Mouse (Mus musculus): ENCODE data around the gene Btbd9.
A peak's percentile ranks its signal among the peaks of the same experiment; 100 is the strongest.

The Btbd9 gene

GRCm38 (mm10) chr17:30196401-30197279 lies 379.6 kb downstream of the Btbd9 start:
- ATAC-seq (ENCODE audit: insufficient number of reproducible peaks, low FRiP score, low TSS enrichment), result no peak

DNA sequence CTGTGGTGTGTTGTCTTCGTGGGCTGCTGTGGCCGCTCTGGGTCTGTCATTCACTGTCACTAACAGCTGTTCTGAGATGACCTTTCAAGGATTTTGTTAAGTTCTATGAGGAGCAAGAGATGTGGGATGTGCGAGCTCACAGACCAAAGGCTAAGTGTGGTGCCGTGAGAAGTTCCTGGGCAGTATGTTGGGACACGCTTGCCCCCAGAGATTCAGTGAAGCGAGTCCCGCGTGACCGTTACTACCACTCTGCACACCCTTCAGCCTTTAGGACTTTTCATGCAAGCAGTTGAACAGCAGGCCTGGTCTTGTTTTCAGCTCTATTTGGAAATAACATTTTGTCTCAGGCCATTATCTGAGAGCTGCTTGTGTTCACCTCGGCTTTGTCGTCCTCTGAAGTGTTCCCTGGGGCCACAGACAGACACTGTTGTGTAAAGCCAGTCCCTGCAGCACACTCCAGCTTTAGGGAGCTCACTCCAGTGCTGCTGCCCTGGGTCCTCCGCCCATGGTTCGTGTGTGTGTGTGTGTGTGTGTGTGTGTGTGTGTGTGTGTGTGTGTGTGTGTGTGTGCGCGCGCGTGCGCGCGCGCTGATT lies 380.6 kb downstream of the Btbd9 start:
- ATAC-seq (ENCODE audit: insufficient number of reproducible peaks, low FRiP score, low TSS enrichment), result no peak

DNA sequence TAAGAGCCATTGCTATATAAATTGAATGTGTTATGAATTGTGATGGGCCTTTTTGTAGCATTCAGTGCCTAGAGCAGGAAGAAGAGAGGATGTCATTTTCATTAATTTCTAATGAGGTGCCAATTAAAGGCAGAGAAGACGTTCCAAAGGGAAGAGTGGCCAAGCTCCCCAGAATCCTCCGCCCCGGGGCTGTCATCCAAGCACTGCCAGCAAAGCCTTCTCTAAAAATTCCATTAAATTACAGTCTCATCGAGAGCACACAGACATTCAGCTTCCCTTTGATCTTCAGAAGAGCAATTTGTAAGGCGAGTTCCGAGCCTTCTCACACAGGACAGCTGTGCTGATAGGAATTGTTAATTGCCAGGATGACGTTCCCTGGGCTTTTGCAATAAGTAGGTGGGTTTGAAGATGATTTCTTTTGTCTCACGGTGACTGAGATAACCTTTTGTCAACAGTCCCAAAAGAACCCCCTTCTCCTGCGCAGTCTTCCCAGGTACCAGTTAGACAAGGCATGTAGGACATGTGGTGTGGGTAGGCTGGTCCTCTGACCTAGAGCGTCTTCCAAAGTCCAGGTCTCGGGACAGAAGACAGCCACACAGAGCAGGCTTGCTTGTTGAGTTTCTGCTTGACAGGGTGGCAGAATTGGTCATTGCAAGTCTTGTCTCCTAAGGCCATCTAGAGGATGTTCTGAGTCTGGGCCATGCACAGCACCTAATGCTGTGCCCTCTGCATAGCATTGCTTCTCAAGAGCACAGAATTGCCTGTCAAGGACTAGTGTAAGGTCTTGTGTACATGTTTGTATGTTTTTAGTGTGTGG lies 381.5 kb downstream of the Btbd9 start:
- no peak for ATAC-seq (ENCODE audit: insufficient number of reproducible peaks, low FRiP score, low TSS enrichment)

DNA sequence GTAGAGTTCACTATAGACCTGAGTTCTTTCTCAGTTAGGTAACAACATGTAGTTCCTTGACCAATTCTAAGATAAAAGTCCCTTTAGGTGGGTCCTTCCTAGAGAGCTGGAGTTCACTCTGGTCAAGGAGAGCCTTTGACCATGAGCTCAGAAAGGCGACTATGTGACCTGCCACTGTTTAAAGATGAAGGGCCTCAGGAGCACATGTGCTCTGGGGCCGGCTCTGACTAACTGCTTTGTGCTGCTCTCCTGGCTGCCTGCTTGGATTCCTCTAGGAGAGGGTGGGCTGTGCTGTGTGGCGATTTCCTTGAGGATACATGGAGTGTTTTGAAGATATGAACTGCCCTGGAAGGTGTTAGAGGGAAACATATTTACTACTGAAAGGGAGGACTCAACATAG lies 382.2 kb downstream of the Btbd9 start:
- no peak for ATAC-seq (ENCODE audit: insufficient number of reproducible peaks, low FRiP score, low TSS enrichment)

DNA sequence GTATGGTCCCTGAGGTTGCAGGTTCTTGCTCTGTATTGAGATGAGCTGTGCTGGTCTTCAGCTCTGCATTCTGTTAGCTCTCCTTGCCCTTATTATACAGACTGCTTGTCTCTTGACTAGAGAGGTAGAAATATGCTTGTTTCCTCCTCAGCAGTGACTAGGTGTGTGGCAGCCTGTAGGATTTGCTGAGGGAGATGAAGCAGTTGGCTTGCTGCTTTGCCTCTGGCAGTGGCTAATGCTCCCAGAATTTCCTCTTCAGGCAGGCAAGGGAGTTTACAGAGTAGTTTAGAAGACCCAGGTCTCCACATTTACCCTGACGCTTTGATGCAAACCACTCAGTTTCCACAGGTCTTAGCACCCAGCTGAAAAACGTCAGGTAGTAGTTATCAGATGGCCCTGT lies 382.7 kb downstream of the Btbd9 start:
- ATAC-seq (ENCODE audit: insufficient number of reproducible peaks, low FRiP score, low TSS enrichment), result no peak

- ATAC-seq (ENCODE audit: insufficient number of reproducible peaks, low FRiP score, low TSS enrichment), result no peak
Observed at GRCm38 (mm10) chr17:30192416-30193005, 383.8 kb downstream of the Btbd9 start.

DNA sequence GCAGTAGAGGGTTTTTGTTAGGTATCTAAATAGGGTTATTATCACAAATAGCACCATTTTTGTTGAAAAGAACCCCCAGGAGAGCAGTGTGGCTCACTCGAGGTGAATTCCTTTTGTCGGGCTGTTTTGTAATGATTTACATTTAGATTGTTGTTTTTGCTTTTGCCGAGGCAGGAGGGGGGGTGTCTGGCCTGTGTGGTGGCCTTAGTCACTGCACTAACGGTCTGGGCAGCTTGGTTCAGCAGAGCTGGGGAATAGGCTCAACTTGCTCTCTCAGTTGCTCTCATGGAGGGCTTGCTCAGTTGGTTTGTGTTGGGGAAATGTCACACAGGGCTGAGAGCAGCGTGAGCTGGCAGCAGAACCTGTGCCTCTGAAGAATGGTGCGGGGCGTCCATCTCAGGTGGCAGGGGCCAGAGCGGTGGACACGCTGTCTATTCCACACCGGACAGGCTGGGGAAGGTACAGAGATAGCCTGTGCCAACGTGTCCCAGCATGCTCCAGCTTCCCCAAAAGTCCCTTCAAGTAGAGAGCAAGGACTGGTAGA lies 385.1 kb downstream of the Btbd9 start:
- ATAC-seq (ENCODE audit: insufficient number of reproducible peaks, low FRiP score, low TSS enrichment), result no peak

DNA sequence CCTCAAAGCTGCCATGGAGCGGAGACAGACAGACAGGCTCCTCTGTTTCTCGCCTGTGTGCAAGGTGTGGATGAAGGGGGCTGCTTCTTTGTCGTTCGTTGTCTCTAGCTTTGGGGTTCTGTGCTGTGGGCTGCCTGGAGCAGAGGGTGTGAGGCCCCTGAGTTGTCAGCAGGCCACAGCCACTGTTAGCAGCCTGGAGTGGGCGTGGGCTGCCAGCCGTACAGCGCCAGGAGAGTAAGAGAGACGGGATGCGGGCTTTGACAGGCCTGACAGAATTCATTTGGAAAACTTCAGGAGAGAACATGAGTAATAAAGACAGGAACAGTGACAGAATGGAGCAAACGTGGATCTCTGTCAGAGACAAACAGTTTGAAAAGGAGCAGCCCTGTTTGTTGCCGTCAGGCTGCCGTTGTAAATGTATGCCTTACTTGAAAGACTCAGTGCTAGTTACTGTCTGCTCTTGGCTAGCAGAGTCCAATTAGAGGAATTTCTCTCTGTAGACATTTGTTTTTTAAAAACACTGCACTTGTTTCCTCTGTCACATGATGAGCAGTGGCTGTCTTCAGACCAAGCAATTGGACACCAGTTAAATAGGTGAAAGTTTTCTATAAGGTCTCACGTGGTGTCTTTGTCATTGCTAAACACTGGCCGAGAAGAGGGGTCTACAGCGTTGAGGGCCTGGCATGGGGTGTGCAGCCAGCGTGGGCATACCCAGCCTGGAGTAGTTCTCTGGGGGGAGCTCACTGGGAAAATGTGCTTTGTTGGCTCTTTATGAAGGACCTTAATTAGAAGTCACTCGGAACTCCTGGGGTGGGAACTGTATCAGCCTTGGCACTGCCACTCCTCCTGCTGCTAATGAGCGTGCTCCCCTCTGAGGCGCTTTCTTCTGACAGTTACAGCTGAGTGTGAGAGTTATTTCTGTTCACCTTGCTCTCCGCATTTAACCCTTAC lies 388.0 kb downstream of the Btbd9 start:
- no peak for ATAC-seq (ENCODE audit: insufficient number of reproducible peaks, low FRiP score, low TSS enrichment)

DNA sequence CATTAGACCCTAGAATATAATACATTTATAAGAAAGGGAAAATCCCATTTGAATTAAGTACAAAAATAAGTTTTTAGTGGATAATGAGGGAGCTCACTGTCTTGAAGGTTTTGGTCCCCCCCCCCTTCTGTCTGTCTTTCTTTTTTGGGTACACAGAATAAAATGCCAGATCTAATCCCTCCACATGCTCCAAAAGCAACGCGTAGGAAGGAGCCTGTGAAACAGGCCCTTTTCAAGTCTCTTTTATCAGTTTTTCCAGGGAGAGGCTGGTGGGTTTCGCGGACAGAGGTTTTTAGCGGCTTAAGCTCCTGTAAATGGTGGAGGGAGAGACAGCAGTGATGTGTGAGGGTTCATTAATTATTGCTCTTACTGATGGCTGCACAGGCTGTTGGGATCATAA lies 388.7 kb downstream of the Btbd9 start:
- ATAC-seq (ENCODE audit: insufficient number of reproducible peaks, low FRiP score, low TSS enrichment), result no peak

DNA sequence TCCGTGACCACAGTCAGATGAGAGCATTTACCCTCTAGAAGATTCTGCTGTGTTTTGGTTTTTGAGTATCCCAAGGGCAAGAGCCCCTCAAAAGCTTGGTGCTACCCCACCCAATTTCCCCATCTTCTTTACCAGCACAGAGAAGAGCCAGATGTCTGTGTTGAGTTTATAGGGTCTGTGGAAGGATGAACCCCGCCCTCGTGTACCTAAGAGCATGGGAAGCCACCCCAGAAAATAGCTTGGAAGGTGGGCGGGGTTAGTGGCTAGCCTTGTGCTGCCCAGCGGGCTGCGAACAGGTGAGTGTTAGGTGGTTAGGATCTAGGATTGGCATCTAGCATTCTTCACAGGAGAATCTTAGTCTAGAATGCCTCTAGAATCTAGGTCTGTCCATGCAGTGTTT lies 389.1 kb downstream of the Btbd9 start:
- no peak for ATAC-seq (ENCODE audit: insufficient number of reproducible peaks, low FRiP score, low TSS enrichment)

GRCm38 (mm10) chr17:30183561-30183960 lies 392.7 kb downstream of the Btbd9 start:
- peak; percentile 56; the same call in 1 of the 2 replicates for ATAC-seq (ENCODE audit: insufficient number of reproducible peaks, low FRiP score, low TSS enrichment)

- ATAC-seq (ENCODE audit: insufficient number of reproducible peaks, low FRiP score, low TSS enrichment), result no peak
Observed at GRCm38 (mm10) chr17:30182063-30182462, 394.2 kb downstream of the Btbd9 start.

- ATAC-seq (ENCODE audit: insufficient number of reproducible peaks, low FRiP score, low TSS enrichment), result no peak
Observed at GRCm38 (mm10) chr17:30181554-30181953, 394.7 kb downstream of the Btbd9 start.

- no peak for ATAC-seq (ENCODE audit: insufficient number of reproducible peaks, low FRiP score, low TSS enrichment)
Observed at GRCm38 (mm10) chr17:30180197-30180596, 396.1 kb downstream of the Btbd9 start.

- no peak for ATAC-seq (ENCODE audit: insufficient number of reproducible peaks, low FRiP score, low TSS enrichment)
Observed at GRCm38 (mm10) chr17:30178402-30178801, 397.9 kb downstream of the Btbd9 start.

DNA sequence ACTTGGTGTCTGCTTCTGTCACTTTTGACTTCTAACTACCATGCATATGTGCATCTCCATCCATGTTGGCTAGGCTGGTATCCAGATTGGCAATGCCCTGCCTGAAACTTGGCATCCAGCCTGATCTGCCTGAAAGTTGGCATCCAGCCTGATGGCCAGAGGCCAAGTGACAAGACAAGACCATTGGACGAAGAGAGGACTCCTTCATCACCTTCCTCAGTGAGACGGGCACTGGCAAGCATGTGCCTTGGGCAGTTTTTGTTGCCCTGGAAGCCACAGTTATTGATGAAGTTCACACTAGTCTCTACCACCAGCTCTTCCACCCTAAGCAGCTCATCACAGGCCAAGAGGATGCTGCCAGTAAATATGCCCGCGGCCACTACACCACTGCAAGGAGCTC lies 398.9 kb downstream of the Btbd9 start:
- ATAC-seq (ENCODE audit: insufficient number of reproducible peaks, low FRiP score, low TSS enrichment), result peak; percentile 45; the same call in 1 of the 2 replicates
